Mouse (Mus musculus): ENCODE data around the gene Sesn2. TPM values are rescaled to one million over a fixed set of nuclear protein-coding genes. Genes with fewer than 3 reads are reported as not detected.
"Not testable (repeated sequence)": the region's sequence is repeated elsewhere in the genome, so short reads cannot be mapped to it uniquely, and the experiment has no call there.

The Sesn2 gene
- total RNA-seq, 2 experiments from 2014 or later: 10.9 to 11.7 TPM

DNA sequence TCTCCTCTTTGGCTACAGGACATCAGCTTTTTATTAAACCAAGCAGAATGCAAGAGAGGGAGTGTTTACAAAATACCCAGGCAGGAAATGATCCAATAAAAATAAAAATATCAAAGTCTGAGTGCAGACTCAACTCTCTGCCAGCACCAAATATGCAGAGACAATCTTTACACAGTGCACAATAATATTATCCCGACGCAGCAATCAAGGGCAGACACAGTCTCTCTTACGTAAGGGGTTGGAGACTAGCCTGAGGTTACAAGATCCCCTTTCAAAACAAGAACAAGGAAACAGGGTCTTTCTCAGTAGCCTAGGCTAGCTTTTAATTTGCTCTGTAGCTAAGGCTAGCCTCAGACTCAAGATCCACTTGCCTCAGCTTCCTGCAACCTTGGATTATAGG, 21.8 kb downstream of the Sesn2 start:
- ATAC-seq (replicated peaks; ENCODE audit: low FRiP score, poor library complexity, severe bottlenecking): no peak

DNA sequence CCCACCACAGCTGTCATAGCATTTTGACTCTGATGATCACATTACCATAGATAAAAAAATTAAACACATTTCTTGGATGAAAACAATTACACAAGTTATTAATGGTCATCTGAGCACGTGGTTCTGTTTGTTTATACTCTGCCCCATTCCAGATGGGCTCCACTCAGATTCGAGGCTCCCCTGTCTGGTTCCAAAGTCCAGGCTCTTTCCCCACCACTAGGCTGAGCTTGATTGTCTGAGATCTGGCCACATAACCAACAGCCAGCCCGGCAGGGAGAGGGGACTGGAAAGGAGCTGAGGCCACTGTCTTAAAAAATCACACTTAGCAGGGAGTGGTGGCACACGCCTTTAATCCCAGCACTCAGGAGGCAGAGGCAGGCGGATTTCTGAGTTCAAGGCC, 25.5 kb downstream of the Sesn2 start:
- ATAC-seq (replicated peaks; ENCODE audit: low FRiP score, poor library complexity, severe bottlenecking): no peak

- ATAC-seq (replicated peaks; ENCODE audit: low FRiP score, poor library complexity, severe bottlenecking): no peak
Observed at GRCm38 (mm10) chr4:132484231-132484630, 26.1 kb downstream of the Sesn2 start.

DNA sequence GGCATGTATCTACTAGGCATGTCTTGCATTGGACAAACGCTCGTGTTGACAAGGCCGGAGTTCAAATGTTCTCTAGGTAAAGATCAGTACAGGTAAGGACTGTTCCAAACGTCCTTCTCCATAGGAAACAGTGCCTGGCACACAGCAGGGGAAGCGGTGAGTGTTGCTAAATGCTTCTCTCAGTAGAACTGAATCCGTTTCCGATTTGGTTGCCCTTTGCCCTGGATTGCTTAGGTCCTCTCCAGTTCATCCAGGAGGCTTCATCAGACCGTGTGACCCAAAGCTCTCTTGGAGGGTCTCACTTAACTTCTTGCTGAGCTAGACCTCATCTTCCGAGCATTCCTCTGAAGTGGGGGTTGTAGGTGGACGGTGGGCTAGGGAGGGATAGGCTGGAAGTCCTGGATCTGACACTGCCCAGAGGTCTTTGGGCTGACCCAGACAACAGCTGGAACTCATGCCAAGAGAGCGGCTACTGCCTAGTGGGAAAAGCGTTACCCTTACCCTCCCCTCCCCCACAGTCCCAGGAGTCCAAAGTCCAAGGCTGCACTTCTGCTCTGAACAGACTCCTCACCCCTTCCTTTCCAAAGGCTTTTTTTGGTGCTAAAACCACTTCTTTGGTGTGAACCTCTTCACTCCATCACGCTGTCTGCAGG, 27.2 kb downstream of the Sesn2 start:
- no peak for ATAC-seq (replicated peaks; ENCODE audit: low FRiP score, poor library complexity, severe bottlenecking)

- not testable (repeated sequence) for ATAC-seq (replicated peaks; ENCODE audit: low FRiP score, poor library complexity, severe bottlenecking)
Observed at GRCm38 (mm10) chr4:132482104-132482503, 28.2 kb downstream of the Sesn2 start.

GRCm38 (mm10) chr4:132477833-132478232, 32.5 kb downstream of the Sesn2 start:
- no peak for ATAC-seq (replicated peaks; ENCODE audit: low FRiP score, poor library complexity, severe bottlenecking)

DNA sequence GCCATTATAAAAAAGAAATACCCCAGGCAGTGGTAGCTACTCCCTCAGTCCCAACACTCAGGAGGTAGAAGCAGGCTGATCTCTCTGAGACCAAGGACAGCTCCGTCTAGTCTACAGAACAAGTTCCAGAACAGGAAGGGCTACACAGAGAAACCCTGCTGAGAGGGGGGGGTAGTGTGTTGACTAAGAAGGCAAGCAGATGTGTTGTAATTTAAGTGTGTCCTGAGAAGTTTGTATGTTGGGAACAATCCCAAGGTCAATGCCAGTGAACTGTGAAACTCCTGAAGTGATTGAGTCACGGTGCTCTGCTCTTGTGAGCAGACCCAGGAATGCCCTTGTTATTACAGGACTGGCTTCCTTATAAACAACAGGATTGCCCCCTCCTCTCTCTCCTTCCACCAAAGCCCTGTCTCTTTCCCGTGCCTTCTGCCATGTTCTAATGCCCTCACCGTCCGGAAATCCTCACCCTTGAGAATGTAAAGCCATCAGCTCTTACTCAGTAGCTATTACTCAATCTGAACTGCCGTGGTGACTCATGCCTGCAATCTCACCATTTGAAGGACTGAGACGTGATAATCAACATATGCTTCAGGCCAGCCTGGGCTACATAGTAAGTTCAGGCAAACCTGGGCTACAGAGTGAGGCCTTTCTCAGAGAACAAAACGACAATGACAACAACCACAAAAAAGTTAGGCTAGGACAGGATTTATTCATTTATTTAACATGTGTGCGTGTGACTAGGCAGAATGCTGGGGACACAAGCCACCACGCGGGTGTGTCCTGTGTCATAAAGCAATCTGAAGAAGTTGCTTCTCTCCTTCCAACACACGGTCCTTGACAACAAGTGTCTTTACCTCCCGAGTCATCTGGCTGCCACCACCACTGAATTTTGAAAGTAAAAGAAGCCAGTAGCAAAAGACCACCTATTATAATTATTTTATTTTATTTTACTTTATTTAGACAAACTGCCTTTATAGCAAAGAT, 34.1 kb downstream of the Sesn2 start:
- ATAC-seq (replicated peaks; ENCODE audit: low FRiP score, poor library complexity, severe bottlenecking): no peak

GRCm38 (mm10) chr4:132474631-132475030, 35.7 kb downstream of the Sesn2 start:
- no peak for ATAC-seq (replicated peaks; ENCODE audit: low FRiP score, poor library complexity, severe bottlenecking)

DNA sequence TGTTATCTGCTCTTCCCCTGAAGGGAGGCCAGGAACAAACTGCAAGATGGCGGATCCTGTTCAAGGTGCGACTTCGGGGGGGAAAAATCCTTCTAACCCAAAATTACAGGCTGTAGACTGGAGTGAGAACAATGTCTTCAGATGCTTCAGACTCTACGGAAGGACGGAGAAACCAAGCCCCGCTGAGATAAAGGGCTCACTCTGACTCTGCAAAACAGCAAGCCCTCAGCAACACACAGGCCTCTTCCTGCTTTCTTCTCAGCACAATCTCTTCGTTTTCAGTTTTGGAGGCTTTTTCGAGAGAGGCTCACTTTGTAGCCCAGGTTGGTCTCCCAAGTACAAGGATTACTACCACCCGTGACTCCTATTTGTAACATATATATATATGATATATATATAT, 36.9 kb downstream of the Sesn2 start:
- ATAC-seq (replicated peaks; ENCODE audit: low FRiP score, poor library complexity, severe bottlenecking): no peak

- no peak for ATAC-seq (replicated peaks; ENCODE audit: low FRiP score, poor library complexity, severe bottlenecking)
Observed at GRCm38 (mm10) chr4:132469873-132470272, 40.4 kb downstream of the Sesn2 start.

GRCm38 (mm10) chr4:132464255-132464613, 46.1 kb downstream of the Sesn2 start:
- ATAC-seq (replicated peaks; ENCODE audit: low FRiP score, poor library complexity, severe bottlenecking): 0 out of 2 replicates have a peak, but pooled peaks have one; percentile 1

DNA sequence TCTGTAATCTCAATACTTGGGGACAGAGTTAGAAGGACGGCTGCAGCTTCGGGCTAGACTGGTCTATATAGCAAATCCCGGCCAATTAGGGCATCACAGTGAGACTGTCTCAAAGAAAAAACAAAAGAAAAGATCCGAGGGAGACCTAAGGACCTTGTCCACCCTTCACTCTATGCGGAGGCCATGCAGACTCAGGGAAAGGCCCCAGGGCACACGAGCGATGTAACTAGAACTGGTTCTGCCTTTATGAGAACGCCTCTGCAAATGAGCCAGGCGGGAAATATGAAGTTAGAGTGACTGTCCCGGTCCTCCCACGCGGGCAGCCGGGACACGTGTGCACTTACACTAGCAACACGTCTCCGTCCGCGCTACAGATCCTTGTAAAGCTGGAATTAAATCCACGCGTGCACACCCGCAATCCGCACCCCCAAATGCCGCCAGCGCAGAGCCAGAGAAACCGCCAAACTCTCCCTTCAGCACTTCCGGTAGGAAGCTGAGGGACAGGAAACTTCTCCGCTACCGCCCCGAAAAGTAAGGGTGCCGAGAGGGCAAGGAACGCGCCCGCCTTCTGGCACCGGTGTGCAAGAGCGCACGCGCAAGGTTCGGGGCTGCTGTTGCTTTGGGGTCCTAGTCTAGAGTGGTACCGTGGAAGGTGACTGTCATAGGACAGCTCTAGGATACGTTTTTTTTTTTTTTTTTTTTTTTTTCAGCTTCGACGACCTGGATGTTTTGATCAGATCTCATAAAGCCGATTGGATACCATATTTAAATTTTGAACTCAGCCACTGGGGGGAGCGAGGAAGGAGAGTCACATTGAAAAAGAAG, 46.7 kb downstream of the Sesn2 start, which contains the start of gene Med18:
TSS of gene Med18 (minus strand) at position 492 of the 825 bp plus-strand sequence.
- ATAC-seq (replicated peaks; ENCODE audit: low FRiP score, poor library complexity, severe bottlenecking): peak; percentile 95

- no peak for ATAC-seq (replicated peaks; ENCODE audit: low FRiP score, poor library complexity, severe bottlenecking)
Observed at GRCm38 (mm10) chr4:132462836-132463235, 47.5 kb downstream of the Sesn2 start.

GRCm38 (mm10) chr4:132460225-132460624, 50.1 kb downstream of the Sesn2 start:
- ATAC-seq (replicated peaks; ENCODE audit: low FRiP score, poor library complexity, severe bottlenecking): no peak

DNA sequence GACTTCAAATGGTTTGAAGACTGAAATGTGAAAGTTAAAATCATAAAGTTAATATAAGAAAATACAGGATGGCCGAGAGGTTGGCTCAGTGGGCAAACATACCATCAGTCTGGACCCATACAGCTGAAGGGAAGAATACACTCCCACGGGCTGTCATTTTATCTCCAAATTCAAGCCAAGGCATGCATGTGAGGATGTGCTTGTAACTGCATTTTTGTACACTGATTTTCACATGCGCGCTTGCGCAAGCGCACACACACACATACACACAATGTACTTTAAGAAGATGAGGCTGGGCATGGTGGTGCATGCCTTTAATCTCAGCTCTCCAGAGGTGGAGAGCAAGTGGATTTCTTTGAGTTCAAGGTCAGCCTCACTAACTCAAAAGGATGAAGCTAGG, 54.7 kb downstream of the Sesn2 start:
- ATAC-seq (replicated peaks; ENCODE audit: low FRiP score, poor library complexity, severe bottlenecking): no peak

GRCm38 (mm10) chr4:132455146-132455545, 55.2 kb downstream of the Sesn2 start:
- ATAC-seq (replicated peaks; ENCODE audit: low FRiP score, poor library complexity, severe bottlenecking): no peak

DNA sequence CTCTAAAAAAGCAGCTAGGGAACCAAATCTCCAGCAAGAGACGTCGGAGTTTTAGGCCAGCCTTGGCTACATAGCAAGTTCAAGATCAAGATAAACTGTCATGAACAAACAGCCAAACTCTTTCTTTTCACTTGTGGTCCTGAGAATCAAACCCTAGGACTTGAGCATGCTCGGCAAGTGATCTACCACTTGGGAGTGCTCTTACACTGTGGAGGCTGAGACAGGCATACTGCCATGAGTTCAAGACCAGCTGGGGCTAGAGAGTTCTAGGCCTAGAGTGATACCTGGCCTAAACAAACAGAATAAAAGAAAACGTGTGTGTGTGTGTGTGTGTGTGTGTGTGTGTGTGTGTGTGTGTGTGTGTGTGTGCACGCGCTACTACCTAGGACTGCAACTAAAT, 56.1 kb downstream of the Sesn2 start:
- no peak for ATAC-seq (replicated peaks; ENCODE audit: low FRiP score, poor library complexity, severe bottlenecking)

GRCm38 (mm10) chr4:132449778-132450177, 60.5 kb downstream of the Sesn2 start:
- ATAC-seq (replicated peaks; ENCODE audit: low FRiP score, poor library complexity, severe bottlenecking): peak; percentile 90

GRCm38 (mm10) chr4:132446105-132446504, 64.2 kb downstream of the Sesn2 start:
- ATAC-seq (replicated peaks; ENCODE audit: low FRiP score, poor library complexity, severe bottlenecking): 0 out of 2 replicates have a peak, but pooled peaks have one; percentile 30

- ATAC-seq (replicated peaks; ENCODE audit: low FRiP score, poor library complexity, severe bottlenecking): no peak
Observed at GRCm38 (mm10) chr4:132444516-132444915, 65.8 kb downstream of the Sesn2 start.
